Comparison of ENCODE assay signal across 21 mouse cellular contexts in the genomic region with DNA sequence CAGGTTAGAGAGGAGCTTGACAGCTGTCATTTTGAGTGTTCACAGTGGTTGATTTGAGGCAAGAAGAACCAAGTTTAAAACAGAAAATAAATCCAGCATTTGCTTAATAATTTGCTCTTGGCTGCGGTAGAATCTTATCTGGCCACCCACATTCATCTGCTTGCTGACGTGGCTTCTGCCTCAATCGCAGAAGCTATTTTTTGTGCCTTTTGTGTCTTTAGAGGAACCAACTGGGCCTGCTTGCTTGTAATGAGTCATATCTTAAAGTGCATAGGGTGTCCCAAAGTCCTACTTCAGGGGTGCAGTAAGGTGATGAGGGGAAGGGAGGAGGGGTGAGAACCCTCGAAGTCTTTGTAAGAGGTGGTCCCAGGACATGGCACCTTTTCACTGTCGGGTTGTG.
A peak's percentile ranks its signal among the peaks of the same experiment; 100 is the strongest.
DNase-seq lines count a peak whose midpoint lies in the region; ATAC-seq and TF ChIP-seq lines count a peak whose summit lies in the region.
"Had no signal": no experiment of that assay in that cellular context is flagged by ENCODE, and none has a peak within 500 bp of the region (broad histone marks: within the 10 kb centered on the region; RNA-seq: fewer than 3 reads in every experiment).

No protein-coding gene starts in this region.

- H3K4me1 ChIP-seq in MEL (ENCODE audit: control insufficient read depth in 1 of 2, insufficient read depth in 2 of 2, low read length in 2 of 2), result no peaks in the 10 kb centered on the region
- no peaks in the 10 kb centered on the region for H3K4me1 ChIP-seq in hindbrain, embryonic 12.5 days
- H3K4me1 ChIP-seq: embryonic facial prominence, embryonic 10.5 days; forebrain, embryonic 13.5 days; liver, embryonic 13.5 days; midbrain, embryonic 10.5 days; neural tube, embryonic 12.5 days had no signal

- H3K27ac ChIP-seq in layer of hippocampus, adult 2 months, result peak overlapping the region; percentile 80
- no peak overlapping the region for H3K27ac ChIP-seq in MEL (ENCODE audit: control insufficient read depth, low read depth, low read length)
- no peak overlapping the region for H3K27ac ChIP-seq in hindbrain, embryonic 12.5 days
- H3K27ac ChIP-seq: embryonic facial prominence, embryonic 10.5 days; forebrain, embryonic 13.5 days; hindbrain, postnatal 0 days; liver, embryonic 13.5 days; midbrain, embryonic 10.5 days; neural tube, embryonic 12.5 days had no signal

- no peaks in the 10 kb centered on the region for H3K9me3 ChIP-seq in MEL (replicated peaks; ENCODE audit: insufficient read depth, low read length)
- no peaks in the 10 kb centered on the region for H3K9me3 ChIP-seq in hindbrain, embryonic 12.5 days (replicated peaks)
- H3K9me3 ChIP-seq: embryonic facial prominence, embryonic 10.5 days; forebrain, embryonic 13.5 days; heart, embryonic 12.5 days; liver, embryonic 13.5 days; midbrain, embryonic 10.5 days; neural tube, embryonic 12.5 days had no signal

- no peaks in the 10 kb centered on the region for H3K79me2 ChIP-seq in MEL (ENCODE audit: control insufficient read depth, insufficient read depth, low read length, poor library complexity)

- TF ChIP-seq RAD21 in MEL (IDR thresholded peaks at IDR 0.05; ENCODE audit: low read depth, low read length), result no peak

- 91% methylated on average over 5 of the region's 5 CpGs for WGBS in hindbrain, embryonic 12.5 days

- H3K36me3 ChIP-seq in MEL (ENCODE audit: control insufficient read depth in 1 of 2, insufficient read depth in 2 of 2, low read length in 2 of 2), result no peaks in the 10 kb centered on the region
- no peaks in the 10 kb centered on the region for H3K36me3 ChIP-seq in hindbrain, embryonic 12.5 days
- H3K36me3 ChIP-seq: embryonic facial prominence, embryonic 10.5 days; heart, embryonic 12.5 days; liver, embryonic 13.5 days; midbrain, embryonic 10.5 days; neural tube, embryonic 12.5 days had no signal

- no peak overlapping the region for H3K4me2 ChIP-seq in hindbrain, embryonic 12.5 days (replicated peaks)
- H3K4me2 ChIP-seq: forebrain, embryonic 13.5 days; heart, embryonic 12.5 days; liver, embryonic 13.5 days; neural tube, embryonic 12.5 days had no signal

- TF ChIP-seq EP300 in MEL (IDR thresholded peaks at IDR 0.05; ENCODE audit: low read depth in 1 of 2, low read length in 2 of 2), result no peak

- H3K4me3 ChIP-seq in layer of hippocampus, adult 2 months, result no peak overlapping the region
- H3K4me3 ChIP-seq in MEL (ENCODE audit: control insufficient read depth in 1 of 2, insufficient read depth in 1 of 2, low read depth in 2 of 2, low read length in 2 of 2), result no peak overlapping the region
- H3K4me3 ChIP-seq in hindbrain, embryonic 12.5 days, result no peak overlapping the region
- H3K4me3 ChIP-seq: embryonic facial prominence, embryonic 10.5 days; forebrain, embryonic 13.5 days; heart, embryonic 12.5 days; liver, embryonic 13.5 days; midbrain, embryonic 10.5 days; neural tube, embryonic 12.5 days had no signal

- TF ChIP-seq POLR2A in MEL (IDR thresholded peaks at IDR 0.05; ENCODE audit: control insufficient read depth in 1 of 2, insufficient read depth in 1 of 2, low read depth in 1 of 2, low read length in 2 of 2, poor library complexity in 1 of 2), result no peak

- H3K9ac ChIP-seq in MEL (ENCODE audit: control insufficient read depth, low read depth, low read length, poor library complexity, severe bottlenecking), result no peak overlapping the region
- no peak overlapping the region for H3K9ac ChIP-seq in hindbrain, embryonic 12.5 days
- H3K9ac ChIP-seq: forebrain, embryonic 13.5 days; heart, embryonic 12.5 days; liver, embryonic 13.5 days; neural tube, embryonic 12.5 days had no signal

- ATAC-seq in hindbrain, embryonic 12.5 days (ENCODE audit: low FRiP score), result no peak
- no peak for ATAC-seq in megakaryocyte progenitor cell, adult 5-6 weeks (replicated peaks; ENCODE audit: poor library complexity)
- ATAC-seq: forebrain, embryonic 13.5 days; hindbrain, postnatal 0 days; lung, postnatal 0 days had no signal

- no peak for TF ChIP-seq CTCF in layer of hippocampus, adult 2 months (conservative IDR thresholded peaks at IDR 0.05)
- TF ChIP-seq CTCF in MEL (IDR thresholded peaks at IDR 0.05 in 2 of 3, conservative IDR thresholded peaks at IDR 0.05 in 1 of 3; ENCODE audit: control insufficient read depth in 1 of 3, insufficient read depth in 1 of 3, low read depth in 2 of 3, low read length in 3 of 3, poor library complexity in 1 of 3, severe bottlenecking in 1 of 3), result no peak

- DNase-seq in layer of hippocampus, adult 2 months (ENCODE audit: low spot score in 2 of 2), result peak; percentile 54 to 79
- DNase-seq in layer of hippocampus, postnatal 36 days, result no peak
- peak; percentile 9 for DNase-seq in lung, postnatal 36 days
- no peak for DNase-seq in lung, postnatal 14 days
- DNase-seq in MEL (ENCODE audit: low read depth, low spot score), result peak; percentile 1
- DNase-seq: adrenal gland, postnatal 10 days; cerebellum, adult 11-12 months; cerebellum, postnatal 36 days; heart, postnatal 4 days; kidney, adult 9 months; liver, embryonic 13.5 days; right cerebral cortex, postnatal 4 days had no signal

- no peaks in the 10 kb centered on the region for H3K27me3 ChIP-seq in MEL (ENCODE audit: control insufficient read depth in 1 of 2, insufficient read depth in 2 of 2, low read length in 2 of 2)
- no peaks in the 10 kb centered on the region for H3K27me3 ChIP-seq in hindbrain, embryonic 12.5 days
- H3K27me3 ChIP-seq: forebrain, embryonic 13.5 days; heart, embryonic 12.5 days; liver, embryonic 13.5 days; neural tube, embryonic 12.5 days had no signal

TF ChIP-seq in MEL, 35 proteins besides CTCF, POLR2A, EP300 and RAD21:
- no peak for TF ChIP-seq ZNF384 (IDR thresholded peaks at IDR 0.05; ENCODE audit: low read depth, low read length)
- TF ChIP-seq UBTF (IDR thresholded peaks at IDR 0.05; ENCODE audit: borderline replicate concordance, insufficient read depth, low read depth, low read length), result no peak
- TF ChIP-seq SIN3A (IDR thresholded peaks at IDR 0.05; ENCODE audit: low read length), result no peak
- TF ChIP-seq MYB (IDR thresholded peaks at IDR 0.05; ENCODE audit: low read depth, low read length), result no peak
- TF ChIP-seq SMC3 (IDR thresholded peaks at IDR 0.05; ENCODE audit: low read depth, low read length), result no peak
- TF ChIP-seq GABPA (IDR thresholded peaks at IDR 0.05; ENCODE audit: low read depth, low read length), result no peak
- TF ChIP-seq BHLHE40 (IDR thresholded peaks at IDR 0.05; ENCODE audit: borderline replicate concordance, low read depth, low read length), result no peak
- no peak for TF ChIP-seq MXI1 (IDR thresholded peaks at IDR 0.05; ENCODE audit: low read depth, low read length)

Comparison
In these comparisons a context has a peak if more than half of its experiments do, and no peak if none do; other contexts are left out.
1. DNase-seq: peak in layer of hippocampus, adult 2 months (2 of 2), lung, postnatal 36 days (single experiment) and MEL (single experiment); none in layer of hippocampus, postnatal 36 days (0 of 2) and lung, postnatal 14 days (single experiment).